Mouse (Mus musculus) embryonic fibroblast, embryonic 13.5 days (primary cell): ENCODE data around the gene Fgf2.

Source experiments
- CTCF ChIP-seq: IDR thresholded peaks from 2 replicates; pipeline ENCODE4 v1.5.1; 2011; ENCODE audit warnings: mild to moderate bottlenecking, control low read depth, low read length, moderate library complexity, borderline replicate concordance; ENCODE audit not compliant: insufficient read depth
- POLR2A ChIP-seq: IDR thresholded peaks from 2 replicates; pipeline ENCODE4 v1.6.1; 2011; ENCODE audit warnings: low read depth, mild to moderate bottlenecking, control low read depth, low read length, moderate library complexity

DNA sequence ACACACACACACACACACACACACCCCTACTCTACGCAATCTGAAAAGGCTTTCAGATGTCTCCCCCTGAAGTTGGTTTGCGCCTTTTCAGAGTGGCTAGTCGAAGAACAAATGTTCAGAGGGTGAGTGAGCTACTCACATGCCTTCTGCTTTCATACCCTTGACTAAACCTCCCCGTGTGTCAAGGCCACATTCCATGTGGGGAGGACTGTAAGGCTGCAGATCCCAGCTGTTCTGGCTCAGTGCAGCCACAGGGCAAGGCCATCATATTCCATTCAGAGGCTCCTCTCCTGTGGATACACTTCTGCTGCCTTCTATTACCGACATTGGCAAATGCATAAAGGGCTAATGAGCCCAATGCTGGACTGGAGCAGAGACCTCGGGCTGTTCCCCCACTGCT lies 30.3 kb downstream of the Fgf2 start:
- TF ChIP-seq POLR2A (no peak), CTCF (no peak)
